Mouse (Mus musculus) brain, embryonic 14.5 days (tissue): ENCODE measurements at regions not wholly inside any gene's neighbourhood (a gene's known extent, or its start where the extent isn't known, plus 50 kb on each side); places are given as distances from the start of the nearest gene placed in this dataset.

Experiments used
- CTCF ChIP-seq: fragments of 200-500 bp; IDR thresholded peaks from 2 replicates; pipeline ENCODE4 v1.5.1; 2012; ENCODE audit warnings: inconsistent platforms, mild to moderate bottlenecking, moderate library complexity, borderline replicate concordance; ENCODE audit not compliant: insufficient read depth, insufficient read length; ENCODE audit errors: extremely low read depth
- POLR2A ChIP-seq: fragments of 200-500 bp; IDR thresholded peaks from 2 replicates; pipeline ENCODE4 v1.6.1; 2012; ENCODE audit warnings: mild to moderate bottlenecking, inconsistent platforms, borderline replicate concordance; ENCODE audit not compliant: poor library complexity, insufficient read depth, insufficient read length, severe bottlenecking; ENCODE audit errors: extremely low read depth

DNA sequence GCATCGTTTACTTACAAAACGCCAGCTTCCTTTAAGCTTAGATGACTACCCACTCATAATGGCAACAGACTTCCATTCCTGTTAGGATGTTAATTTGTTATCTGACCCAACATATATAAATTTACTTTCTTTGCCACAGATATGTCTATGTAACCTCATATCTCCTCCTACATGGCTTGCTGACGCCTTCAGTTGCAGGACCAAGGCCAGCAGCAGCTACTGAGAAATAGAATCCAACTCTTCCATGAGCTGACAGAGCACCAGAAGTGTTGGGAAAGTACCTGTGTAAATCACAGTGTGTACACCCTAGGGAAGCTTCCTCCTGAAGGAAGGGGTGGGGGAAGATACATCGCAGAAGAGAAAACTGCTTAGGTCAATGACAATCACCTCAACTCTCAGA is 86.0 kb upstream of the Ccdc190 start:
- TF ChIP-seq POLR2A (no peak), CTCF (no peak)
